25 mouse cellular contexts compared by ENCODE assay signal in the genomic region with DNA sequence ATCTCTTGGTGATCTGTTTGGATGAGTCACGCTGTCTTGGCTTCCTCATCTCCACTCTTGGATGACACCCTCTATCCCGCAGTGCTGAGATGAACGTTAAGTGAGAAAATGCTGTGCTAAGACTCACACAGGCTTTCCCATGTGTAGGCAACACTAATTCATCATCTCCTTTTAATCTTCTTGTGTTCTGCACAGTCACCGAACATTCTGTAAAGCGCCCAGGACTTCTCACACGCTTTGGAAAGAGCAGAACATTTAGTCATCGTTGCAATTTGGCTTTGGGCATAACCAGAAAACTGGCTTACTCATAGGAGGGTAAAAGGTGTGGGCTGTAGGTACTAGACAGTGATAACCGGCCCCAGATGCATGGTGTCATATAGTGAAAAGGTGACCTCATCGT.
A peak's percentile ranks its signal among the peaks of the same experiment; 100 is the strongest.
DNase-seq lines count a peak whose midpoint lies in the region; ATAC-seq and TF ChIP-seq lines count a peak whose summit lies in the region.
"Had no signal": no experiment of that assay in that cellular context is flagged by ENCODE, and none has a peak within 500 bp of the region (broad histone marks: within the 10 kb centered on the region; RNA-seq: fewer than 3 reads in every experiment).

No protein-coding gene starts in this region.

- no peak overlapping the region for H3K27ac ChIP-seq in CH12.LX (ENCODE audit: insufficient read depth, low read depth)
- H3K27ac ChIP-seq in hindbrain, embryonic 16.5 days (ENCODE audit: low read depth, low read length), result no peak overlapping the region
- H3K27ac ChIP-seq: embryonic facial prominence, embryonic 10.5 days; heart, embryonic 10.5 days; hindbrain, embryonic 15.5 days; intestine, embryonic 15.5 days; midbrain, embryonic 10.5 days; neural tube, embryonic 15.5 days; stomach, embryonic 15.5 days had no signal

- dilution Hi-C loops in CH12.LX (cut with MboI; ENCODE audit: extremely low pct_ligation_motif_present, extremely low pct_unique_long_range_greater_than_20kb, low sequenced_read_pairs), result no loop called here

- TF ChIP-seq EP300 in CH12.LX (IDR thresholded peaks at IDR 0.05; ENCODE audit: low read length), result peak; percentile 34; the same call in 1 of the 2 replicates

- no peak for TF ChIP-seq CTCF in CH12.LX (conservative IDR thresholded peaks at IDR 0.05 in 1 of 2, IDR thresholded peaks at IDR 0.05 in 1 of 2; ENCODE audit: low read depth in 2 of 2, low read length in 2 of 2)

- no peak for TF ChIP-seq RAD21 in CH12.LX (IDR thresholded peaks at IDR 0.05; ENCODE audit: low read depth, low read length)

- in situ Hi-C loops in CH12.LX (cut with MboI; ENCODE audit: low pct_ligation_motif_present, low pct_unique_long_range_greater_than_20kb, low sequenced_read_pairs), result no loop called here

- no peaks in the 10 kb centered on the region for H3K9me3 ChIP-seq in CH12.LX (replicated peaks; ENCODE audit: low read length)
- H3K9me3 ChIP-seq in hindbrain, embryonic 16.5 days (ENCODE audit: control insufficient read depth, low read length), result no peaks in the 10 kb centered on the region
- H3K9me3 ChIP-seq: embryonic facial prominence, embryonic 10.5 days; heart, embryonic 10.5 days; hindbrain, embryonic 15.5 days; intestine, embryonic 15.5 days; midbrain, embryonic 10.5 days; neural tube, embryonic 15.5 days; stomach, embryonic 15.5 days had no signal

- no peaks in the 10 kb centered on the region for H3K27me3 ChIP-seq in CH12.LX (replicated peaks)
- no peaks in the 10 kb centered on the region for H3K27me3 ChIP-seq in hindbrain, embryonic 16.5 days (replicated peaks; ENCODE audit: control insufficient read depth, insufficient read depth, low read length)
- H3K27me3 ChIP-seq: hindbrain, embryonic 15.5 days; intestine, embryonic 15.5 days; neural tube, embryonic 15.5 days; stomach, embryonic 15.5 days had no signal

- peak overlapping the region; percentile 4; the same call in 1 of the 2 replicates for H3K4me2 ChIP-seq in CH12.LX (ENCODE audit: insufficient read depth, low read depth, poor library complexity, severe bottlenecking)
- H3K4me2 ChIP-seq in hindbrain, embryonic 16.5 days (ENCODE audit: low read length), result no peak overlapping the region
- H3K4me2 ChIP-seq: hindbrain, embryonic 15.5 days; intestine, embryonic 15.5 days; neural tube, embryonic 15.5 days; stomach, embryonic 15.5 days had no signal

- H3K36me3 ChIP-seq in CH12.LX (replicated peaks in 1 of 2; ENCODE audit: control insufficient read depth in 1 of 2, insufficient read depth in 1 of 2, low read length in 1 of 2), result no peaks in the 10 kb centered on the region
- H3K36me3 ChIP-seq in hindbrain, embryonic 16.5 days (ENCODE audit: control insufficient read depth, insufficient read depth, low read length), result no peaks in the 10 kb centered on the region
- H3K36me3 ChIP-seq: embryonic facial prominence, embryonic 10.5 days; heart, embryonic 10.5 days; hindbrain, embryonic 15.5 days; intestine, embryonic 15.5 days; midbrain, embryonic 10.5 days; neural tube, embryonic 15.5 days; stomach, embryonic 15.5 days had no signal

- 95% methylated on average over 9 of the region's 9 CpGs for WGBS in hindbrain, embryonic 16.5 days

- peak; percentile 34 for DNase-seq in layer of hippocampus, adult 9-11 months
- no peak for DNase-seq in layer of hippocampus, postnatal 36 days
- DNase-seq in CH12.LX (ENCODE audit: extremely low read depth), result peak; percentile 7
- peak; percentile 69 to 78 for DNase-seq in frontal cortex, adult 2 months (ENCODE audit: extremely low spot score in 1 of 2, low spot score in 1 of 2)
- DNase-seq in left cerebral cortex, postnatal 36 days (ENCODE audit: low spot score in 2 of 2), result peak; percentile 35 to 57
- DNase-seq in cerebellum, adult 9-10 months, result no peak
- DNase-seq in MN1 (ENCODE audit: low spot score), result no peak
- DNase-seq: adrenal gland, postnatal 14 days; B cell, adult 2 months; cerebellum, adult 8-10 months; heart, postnatal 4 days; kidney, postnatal 25 days; liver, postnatal 0 days; lung, postnatal 10 days; thymus, adult 2 months; thymus, postnatal 4 days had no signal

- TF ChIP-seq POLR2A in CH12.LX (IDR thresholded peaks at IDR 0.05; ENCODE audit: low read depth, low read length), result no peak

- H3K79me2 ChIP-seq in CH12.LX (replicated peaks; ENCODE audit: control insufficient read depth, extremely low read depth, insufficient read depth, poor library complexity, severe bottlenecking), result no peaks in the 10 kb centered on the region

- intact Hi-C loops in left cerebral cortex, postnatal 36 days (cut with DNase I), result no loop called here

- H3K4me3 ChIP-seq in CH12.LX (replicated peaks in 1 of 3; ENCODE audit: low read depth in 2 of 3, low read length in 2 of 3, poor library complexity in 1 of 3), result no peak overlapping the region
- H3K4me3 ChIP-seq in hindbrain, embryonic 16.5 days (ENCODE audit: low read length), result no peak overlapping the region
- H3K4me3 ChIP-seq: embryonic facial prominence, embryonic 10.5 days; heart, embryonic 10.5 days; hindbrain, embryonic 15.5 days; intestine, embryonic 15.5 days; midbrain, embryonic 10.5 days; neural tube, embryonic 15.5 days; stomach, embryonic 15.5 days had no signal

- peaks cover 6 to 7% of the 10 kb centered on the region in 2 experiments; a peak in 2 of 4 replicates for H3K4me1 ChIP-seq in CH12.LX (ENCODE audit: control insufficient read depth in 1 of 2, insufficient read depth in 2 of 2)
- H3K4me1 ChIP-seq in hindbrain, embryonic 16.5 days (ENCODE audit: control insufficient read depth, insufficient read depth, low read depth, low read length), result no peaks in the 10 kb centered on the region
- H3K4me1 ChIP-seq: embryonic facial prominence, embryonic 10.5 days; heart, embryonic 10.5 days; hindbrain, embryonic 15.5 days; intestine, embryonic 15.5 days; midbrain, embryonic 10.5 days; neural tube, embryonic 15.5 days; stomach, embryonic 15.5 days had no signal

- no peak overlapping the region for H3K9ac ChIP-seq in CH12.LX (ENCODE audit: insufficient read depth, low read depth)
- no peak overlapping the region for H3K9ac ChIP-seq in hindbrain, embryonic 16.5 days (ENCODE audit: low read depth, low read length)
- H3K9ac ChIP-seq: hindbrain, embryonic 15.5 days; intestine, embryonic 15.5 days; liver, postnatal 0 days; neural tube, embryonic 15.5 days; stomach, embryonic 15.5 days had no signal

- no peak for ATAC-seq in hindbrain, embryonic 16.5 days
- ATAC-seq: intestine, embryonic 15.5 days; liver, postnatal 0 days; midbrain, embryonic 16.5 days had no signal

TF ChIP-seq in CH12.LX, 34 proteins besides CTCF, POLR2A, EP300 and RAD21:
- no peak for TF ChIP-seq PAX5 (IDR thresholded peaks at IDR 0.05; ENCODE audit: low read length)

Comparison
In these comparisons a context has a peak if more than half of its experiments do, and no peak if none do; other contexts are left out.
1. DNase-seq: peak in layer of hippocampus, adult 9-11 months (single experiment), CH12.LX (single experiment), frontal cortex, adult 2 months (2 of 2) and left cerebral cortex, postnatal 36 days (2 of 2); none in layer of hippocampus, postnatal 36 days (0 of 2), cerebellum, adult 9-10 months (single experiment) and MN1 (single experiment).